13 mouse cellular contexts compared by ENCODE assay signal in genomic region chr2:180098167-180098566, GRCm38 (mm10). TPM values are rescaled to one million over a fixed set of nuclear protein-coding genes. Genes with fewer than 3 reads are reported as not detected.
DNase-seq lines count a peak whose midpoint lies in the region; ATAC-seq and TF ChIP-seq lines count a peak whose summit lies in the region.
"Had no signal": no experiment of that assay in that cellular context is flagged by ENCODE, and none has a peak within 500 bp of the region (broad histone marks: within the 10 kb centered on the region; RNA-seq: fewer than 3 reads in every experiment).

No protein-coding gene starts in this region.

- WGBS in forebrain, embryonic 11.5 days = 37% methylated on average over 5 of the region's 5 CpGs
- 35% methylated on average over 5 of the region's 5 CpGs for WGBS in forebrain, embryonic 10.5 days
- WGBS in lung, postnatal 0 days = 34% methylated on average over 5 of the region's 5 CpGs
- WGBS in forebrain, embryonic 16.5 days = 38% methylated on average over 5 of the region's 5 CpGs
- 38% methylated on average over 5 of the region's 5 CpGs for WGBS in intestine, embryonic 16.5 days

- H3K4me1 ChIP-seq in forebrain, embryonic 11.5 days (replicated peaks; ENCODE audit: control insufficient read depth, insufficient read depth, low read length) = peaks cover 8% of the 10 kb centered on the region; the same call in 1 of the 2 replicates
- peaks cover 33% of the 10 kb centered on the region for H3K4me1 ChIP-seq in forebrain, embryonic 10.5 days
- H3K4me1 ChIP-seq in lung, postnatal 0 days (ENCODE audit: insufficient read depth, low read depth, low read length) = no peaks in the 10 kb centered on the region
- peaks cover 32% of the 10 kb centered on the region for H3K4me1 ChIP-seq in forebrain, embryonic 16.5 days (replicated peaks; ENCODE audit: control insufficient read depth, insufficient read depth, low read length)
- H3K4me1 ChIP-seq in intestine, embryonic 16.5 days (ENCODE audit: control insufficient read depth, insufficient read depth, low read length) = peaks cover 2% of the 10 kb centered on the region; the same call in 1 of the 2 replicates

- no peaks in the 10 kb centered on the region for H3K9me3 ChIP-seq in forebrain, embryonic 11.5 days (ENCODE audit: control insufficient read depth, low read length)
- H3K9me3 ChIP-seq in forebrain, embryonic 10.5 days = no peaks in the 10 kb centered on the region
- H3K9me3 ChIP-seq in lung, postnatal 0 days (ENCODE audit: low read length) = no peaks in the 10 kb centered on the region
- H3K9me3 ChIP-seq in forebrain, embryonic 16.5 days (ENCODE audit: control insufficient read depth, low read length) = no peaks in the 10 kb centered on the region
- H3K9me3 ChIP-seq in intestine, embryonic 16.5 days (ENCODE audit: control insufficient read depth, low read length) = no peaks in the 10 kb centered on the region
- H3K9me3 ChIP-seq: G1E; hindbrain, embryonic 13.5 days had no signal

- no peak for TF ChIP-seq EP300 in lung, postnatal 0 days (IDR thresholded peaks at IDR 0.05)

- H3K36me3 ChIP-seq in forebrain, embryonic 11.5 days (ENCODE audit: control insufficient read depth, insufficient read depth, low read length) = no peaks in the 10 kb centered on the region
- H3K36me3 ChIP-seq in forebrain, embryonic 10.5 days (replicated peaks) = no peaks in the 10 kb centered on the region
- H3K36me3 ChIP-seq in lung, postnatal 0 days (ENCODE audit: insufficient read depth, low read length) = no peaks in the 10 kb centered on the region
- H3K36me3 ChIP-seq in forebrain, embryonic 16.5 days (ENCODE audit: control insufficient read depth, insufficient read depth) = no peaks in the 10 kb centered on the region
- no peaks in the 10 kb centered on the region for H3K36me3 ChIP-seq in intestine, embryonic 16.5 days (ENCODE audit: control insufficient read depth, insufficient read depth, low read length)
- H3K36me3 ChIP-seq: G1E; hindbrain, embryonic 13.5 days had no signal

- no peak overlapping the region for H3K9ac ChIP-seq in forebrain, embryonic 11.5 days (ENCODE audit: low read length)
- no peak overlapping the region for H3K9ac ChIP-seq in lung, postnatal 0 days (replicated peaks; ENCODE audit: low read depth)
- no peak overlapping the region for H3K9ac ChIP-seq in forebrain, embryonic 16.5 days (replicated peaks; ENCODE audit: low read depth, low read length)
- no peak overlapping the region for H3K9ac ChIP-seq in intestine, embryonic 16.5 days (ENCODE audit: low read depth, low read length)
- H3K9ac ChIP-seq: hindbrain, embryonic 13.5 days had no signal

- H3K27me3 ChIP-seq in forebrain, embryonic 11.5 days (ENCODE audit: control insufficient read depth, insufficient read depth, low read length) = peaks cover 26% of the 10 kb centered on the region
- peaks cover 74% of the 10 kb centered on the region for H3K27me3 ChIP-seq in forebrain, embryonic 10.5 days (ENCODE audit: poor library complexity, severe bottlenecking)
- H3K27me3 ChIP-seq in lung, postnatal 0 days (replicated peaks; ENCODE audit: insufficient read depth, low read length) = peaks cover 26% of the 10 kb centered on the region
- peaks cover 30% of the 10 kb centered on the region for H3K27me3 ChIP-seq in forebrain, embryonic 16.5 days (replicated peaks; ENCODE audit: control insufficient read depth, insufficient read depth, low read length)
- peaks cover 35% of the 10 kb centered on the region for H3K27me3 ChIP-seq in intestine, embryonic 16.5 days (replicated peaks; ENCODE audit: control insufficient read depth, insufficient read depth, low read length)

- H3K4me3 ChIP-seq in forebrain, embryonic 11.5 days (ENCODE audit: low read depth, low read length) = no peak overlapping the region
- H3K4me3 ChIP-seq in forebrain, embryonic 10.5 days = no peak overlapping the region
- no peak overlapping the region for H3K4me3 ChIP-seq in lung, postnatal 0 days (ENCODE audit: low read depth, low read length)
- H3K4me3 ChIP-seq in forebrain, embryonic 16.5 days (replicated peaks; ENCODE audit: low read length) = no peak overlapping the region
- H3K4me3 ChIP-seq in intestine, embryonic 16.5 days (ENCODE audit: low read length) = no peak overlapping the region
- H3K4me3 ChIP-seq: hindbrain, embryonic 13.5 days; myocyte had no signal

- no peak for DNase-seq in forebrain, embryonic 11.5 days (ENCODE audit: low spot score)
- no peak for DNase-seq in forebrain, embryonic 10.5 days (ENCODE audit: extremely low spot score, low spot score)
- DNase-seq in lung, postnatal 0 days (ENCODE audit: low spot score) = no peak
- DNase-seq in lung, adult 18-20 months = no peak
- no peak for DNase-seq in left cerebral cortex, adult 8-10 months (ENCODE audit: low spot score in 2 of 2)
- DNase-seq: lung, postnatal 14 days had no signal

- no peak overlapping the region for H3K27ac ChIP-seq in forebrain, embryonic 11.5 days (ENCODE audit: low read depth, low read length)
- no peak overlapping the region for H3K27ac ChIP-seq in forebrain, embryonic 10.5 days
- no peak overlapping the region for H3K27ac ChIP-seq in lung, postnatal 0 days (ENCODE audit: low read length)
- H3K27ac ChIP-seq in forebrain, embryonic 16.5 days (ENCODE audit: low read length) = no peak overlapping the region
- no peak overlapping the region for H3K27ac ChIP-seq in intestine, embryonic 16.5 days (ENCODE audit: low read length)
- H3K27ac ChIP-seq: hindbrain, embryonic 13.5 days; kidney, postnatal 0 days had no signal

- no peak overlapping the region for H3K4me2 ChIP-seq in forebrain, embryonic 11.5 days (ENCODE audit: low read depth, low read length, severe bottlenecking)
- no peak overlapping the region for H3K4me2 ChIP-seq in lung, postnatal 0 days (replicated peaks; ENCODE audit: low read depth, low read length)
- no peak overlapping the region for H3K4me2 ChIP-seq in forebrain, embryonic 16.5 days (ENCODE audit: low read length)
- no peak overlapping the region for H3K4me2 ChIP-seq in intestine, embryonic 16.5 days (ENCODE audit: low read depth, low read length)
- H3K4me2 ChIP-seq: hindbrain, embryonic 13.5 days had no signal

- peak; percentile 40 for TF ChIP-seq CTCF in lung, postnatal 0 days (IDR thresholded peaks at IDR 0.05)

- peak; percentile 34; the same call in 1 of the 2 replicates for ATAC-seq in forebrain, embryonic 11.5 days (replicated peaks; ENCODE audit: low FRiP score)
- no peak for ATAC-seq in lung, postnatal 0 days
- ATAC-seq in forebrain, embryonic 16.5 days = 0 out of 2 replicates have a peak, but pooled peaks have one; percentile 18
- peak; percentile 90 for ATAC-seq in megakaryocyte-erythroid progenitor cell, adult 5-6 weeks (replicated peaks; ENCODE audit: low FRiP score, low TSS enrichment, poor library complexity, severe bottlenecking)
- ATAC-seq in intestine, embryonic 16.5 days = no peak

RNA-seq across cellular contexts. Expression of gene Hrh3, which starts 6.1 kb away (rescaled TPM):
- polyA plus RNA-seq in forebrain, embryonic 11.5 days (2014; fragmentation: Nextera tagmentation; extraction: Ambion mirVana) = 0.95 and 1.1 TPM in 2 replicates
- 1.1 and 1.3 TPM in 2 replicates for polyA plus RNA-seq in forebrain, embryonic 10.5 days (2016; fragmentation: Nextera tagmentation; extraction: Ambion mirVana)
- polyA plus RNA-seq in lung, postnatal 0 days (2015; fragmentation: Nextera tagmentation; extraction: Ambion mirVana) = 0.14 TPM in 1 of 2 replicates, not detected in the other
- 1.8 and 2.4 TPM in 2 replicates for polyA plus RNA-seq in forebrain, embryonic 16.5 days (2015; fragmentation: Nextera tagmentation; extraction: Ambion mirVana)
- not detected in 2 replicates for total RNA-seq in megakaryocyte-erythroid progenitor cell, adult 5-6 weeks (2014; fragmentation: Nextera tagmentation)
- total RNA-seq in megakaryocyte-erythroid progenitor cell, adult 5-6 weeks (2017) = not detected in 2 replicates
- 100 to 1,000 TPM in 3 of 4 experiments, 10 to 100 TPM in 1; 95.0 to 129 (median 126) TPM for total RNA-seq in left cerebral cortex, adult 8-10 months (2022)
- 0.07 and 0.09 TPM in 2 replicates for polyA plus RNA-seq in intestine, embryonic 16.5 days (2015; fragmentation: Nextera tagmentation; extraction: Ambion mirVana)
- polyA plus RNA-seq: G1E; kidney, postnatal 0 days had no signal

RNA-seq across cellular contexts. Expression of gene Osbpl2, which starts 20.9 kb away (rescaled TPM):
- polyA plus RNA-seq in forebrain, embryonic 11.5 days (2014; fragmentation: Nextera tagmentation; extraction: Ambion mirVana) = 40.9 and 43.8 TPM in 2 replicates
- 23.9 and 26.2 TPM in 2 replicates for polyA plus RNA-seq in forebrain, embryonic 10.5 days (2016; fragmentation: Nextera tagmentation; extraction: Ambion mirVana)
- polyA plus RNA-seq in lung, postnatal 0 days (2015; fragmentation: Nextera tagmentation; extraction: Ambion mirVana) = 35.3 and 36.1 TPM in 2 replicates
- 72.3 and 73.3 TPM in 2 replicates for polyA plus RNA-seq in forebrain, embryonic 16.5 days (2015; fragmentation: Nextera tagmentation; extraction: Ambion mirVana)
- total RNA-seq in megakaryocyte-erythroid progenitor cell, adult 5-6 weeks (2014; fragmentation: Nextera tagmentation) = 23.9 and 25.4 TPM in 2 replicates
- 29.4 and 35.1 TPM in 2 replicates for total RNA-seq in megakaryocyte-erythroid progenitor cell, adult 5-6 weeks (2017)
- total RNA-seq in left cerebral cortex, adult 8-10 months (2022) = 10 to 100 TPM; 56.0 to 59.0 (median 58.3) TPM
- 30.4 and 32.4 TPM in 2 replicates for polyA plus RNA-seq in intestine, embryonic 16.5 days (2015; fragmentation: Nextera tagmentation; extraction: Ambion mirVana)

RNA-seq across cellular contexts. Expression of gene Mtg2, which starts 27.8 kb away (rescaled TPM):
- polyA plus RNA-seq in forebrain, embryonic 11.5 days (2014; fragmentation: Nextera tagmentation; extraction: Ambion mirVana) = 32.3 and 34.8 TPM in 2 replicates
- 34.0 and 35.2 TPM in 2 replicates for polyA plus RNA-seq in forebrain, embryonic 10.5 days (2016; fragmentation: Nextera tagmentation; extraction: Ambion mirVana)
- 18.7 and 18.9 TPM in 2 replicates for polyA plus RNA-seq in lung, postnatal 0 days (2015; fragmentation: Nextera tagmentation; extraction: Ambion mirVana)
- polyA plus RNA-seq in forebrain, embryonic 16.5 days (2015; fragmentation: Nextera tagmentation; extraction: Ambion mirVana) = 33.5 and 38.1 TPM in 2 replicates
- total RNA-seq in megakaryocyte-erythroid progenitor cell, adult 5-6 weeks (2014; fragmentation: Nextera tagmentation) = 14.0 and 20.9 TPM in 2 replicates
- total RNA-seq in megakaryocyte-erythroid progenitor cell, adult 5-6 weeks (2017) = 14.8 and 16.7 TPM in 2 replicates
- total RNA-seq in left cerebral cortex, adult 8-10 months (2022) = 10 to 100 TPM; 14.8 to 18.1 (median 16.8) TPM
- polyA plus RNA-seq in intestine, embryonic 16.5 days (2015; fragmentation: Nextera tagmentation; extraction: Ambion mirVana) = 25.4 and 31.0 TPM in 2 replicates

RNA-seq across cellular contexts. Expression of gene Ss18l1, which starts 55.9 kb away (rescaled TPM):
- polyA plus RNA-seq in forebrain, embryonic 11.5 days (2014; fragmentation: Nextera tagmentation; extraction: Ambion mirVana) = 16.8 and 17.8 TPM in 2 replicates
- polyA plus RNA-seq in forebrain, embryonic 10.5 days (2016; fragmentation: Nextera tagmentation; extraction: Ambion mirVana) = 7.0 TPM in 2 replicates
- polyA plus RNA-seq in lung, postnatal 0 days (2015; fragmentation: Nextera tagmentation; extraction: Ambion mirVana) = 2.0 and 2.4 TPM in 2 replicates
- 70.1 and 73.5 TPM in 2 replicates for polyA plus RNA-seq in forebrain, embryonic 16.5 days (2015; fragmentation: Nextera tagmentation; extraction: Ambion mirVana)
- total RNA-seq in megakaryocyte-erythroid progenitor cell, adult 5-6 weeks (2014; fragmentation: Nextera tagmentation) = 2.2 and 3.4 TPM in 2 replicates
- total RNA-seq in megakaryocyte-erythroid progenitor cell, adult 5-6 weeks (2017) = 2.3 and 4.0 TPM in 2 replicates
- 10 to 100 TPM; 37.1 to 40.6 (median 38.9) TPM for total RNA-seq in left cerebral cortex, adult 8-10 months (2022)
- polyA plus RNA-seq in intestine, embryonic 16.5 days (2015; fragmentation: Nextera tagmentation; extraction: Ambion mirVana) = 3.4 and 3.7 TPM in 2 replicates

RNA-seq across cellular contexts. Expression of gene Psma7, which starts 55.9 kb away (rescaled TPM):
- 681 and 714 TPM in 2 replicates for polyA plus RNA-seq in forebrain, embryonic 11.5 days (2014; fragmentation: Nextera tagmentation; extraction: Ambion mirVana)
- 856 and 905 TPM in 2 replicates for polyA plus RNA-seq in forebrain, embryonic 10.5 days (2016; fragmentation: Nextera tagmentation; extraction: Ambion mirVana)
- 334 and 385 TPM in 2 replicates for polyA plus RNA-seq in lung, postnatal 0 days (2015; fragmentation: Nextera tagmentation; extraction: Ambion mirVana)
- polyA plus RNA-seq in forebrain, embryonic 16.5 days (2015; fragmentation: Nextera tagmentation; extraction: Ambion mirVana) = 537 and 590 TPM in 2 replicates
- total RNA-seq in megakaryocyte-erythroid progenitor cell, adult 5-6 weeks (2014; fragmentation: Nextera tagmentation) = 333 and 334 TPM in 2 replicates
- total RNA-seq in megakaryocyte-erythroid progenitor cell, adult 5-6 weeks (2017) = 395 and 441 TPM in 2 replicates
- total RNA-seq in left cerebral cortex, adult 8-10 months (2022) = 100 to 1,000 TPM; 169 to 186 (median 174) TPM
- polyA plus RNA-seq in intestine, embryonic 16.5 days (2015; fragmentation: Nextera tagmentation; extraction: Ambion mirVana) = 515 and 554 TPM in 2 replicates

Comparison
In these comparisons a context has a peak if more than half of its experiments do, and no peak if none do; other contexts are left out.
1. ATAC-seq: peak in forebrain, embryonic 11.5 days (single experiment), forebrain, embryonic 16.5 days (single experiment) and megakaryocyte-erythroid progenitor cell, adult 5-6 weeks (single experiment); none in lung, postnatal 0 days (single experiment) and intestine, embryonic 16.5 days (single experiment).